Mouse (Mus musculus) liver, embryonic 16.5 days (tissue): ENCODE results near the gene Fxr1. TPM values are rescaled to one million over a fixed set of nuclear protein-coding genes. Genes with fewer than 3 reads are reported as not detected.

Source experiments
- ATAC-seq: fragments of 200-750 bp; cut with Nextera tagmentation; 2 replicates; pipeline ENCODE4 v1.8.0; 2017; ENCODE audit warnings: low read depth, mild to moderate bottlenecking, moderate number of reproducible peaks, moderate library complexity
- H3K27ac ChIP-seq: fragments of 300-500 bp; sonication (generic); 2 replicates; pipeline ENCODE4 v1.5.1; 2014; ENCODE audit warnings: mild to moderate bottlenecking, low read length
- H3K27me3 ChIP-seq: fragments of 300-500 bp; sonication (generic); 2 replicates; pipeline ENCODE4 v1.6.1; 2014; ENCODE audit warnings: low read depth, low read length, mixed read lengths; ENCODE audit not compliant: control insufficient read depth, insufficient read depth
- H3K36me3 ChIP-seq: fragments of 300-500 bp; sonication (generic); 2 replicates; pipeline ENCODE4 v1.6.1; 2014; ENCODE audit warnings: mild to moderate bottlenecking; ENCODE audit not compliant: control insufficient read depth, insufficient read depth
- H3K4me1 ChIP-seq: fragments of 300-500 bp; sonication (generic); 2 replicates; pipeline ENCODE4 v1.6.1; 2014; ENCODE audit warnings: low read depth, low read length, mixed read lengths; ENCODE audit not compliant: control insufficient read depth
- H3K4me2 ChIP-seq: fragments of 300-500 bp; sonication (generic); 2 replicates; pipeline ENCODE4 v1.6.1; 2014; ENCODE audit warnings: low read depth, low read length, mixed read lengths
- H3K4me3 ChIP-seq: fragments of 300-500 bp; sonication (generic); 2 replicates; pipeline ENCODE4 v1.5.1; 2014; ENCODE audit warnings: low read depth, mild to moderate bottlenecking, low read length
- H3K9ac ChIP-seq: fragments of 300-500 bp; sonication (generic); 2 replicates; pipeline ENCODE4 v1.6.1; 2014; ENCODE audit warnings: low read depth, low read length
- H3K9me3 ChIP-seq: fragments of 300-500 bp; sonication (generic); replicated peaks from 2 replicates; pipeline ENCODE4 v1.6.1; 2016; ENCODE audit warnings: low read length; ENCODE audit not compliant: control insufficient read depth
- WGBS: fragments of 180-500 bp; shearing (Covaris S2); extraction: QIAGEN DNeasy Blood & Tissue Kit; methylation state at CpG from one replicate; pipeline ENCODE4 v1.1.7; 2014; ENCODE audit not compliant: insufficient replicate concordance; 5-methylcytosine and 5-hydroxymethylcytosine counted together
- polyA plus RNA-seq: library from polyadenylated mRNA; unstranded; fragments of >200 nt; fragmentation: Nextera tagmentation; extraction: Ambion mirVana; gene quantifications from 2 replicates; pipeline ENCODE4 v1.2.1, GENCODE M21; 2015

Gene Fxr1
- polyA plus RNA-seq, 1 experiment from 2014 or later, result 21.0 TPM

DNA sequence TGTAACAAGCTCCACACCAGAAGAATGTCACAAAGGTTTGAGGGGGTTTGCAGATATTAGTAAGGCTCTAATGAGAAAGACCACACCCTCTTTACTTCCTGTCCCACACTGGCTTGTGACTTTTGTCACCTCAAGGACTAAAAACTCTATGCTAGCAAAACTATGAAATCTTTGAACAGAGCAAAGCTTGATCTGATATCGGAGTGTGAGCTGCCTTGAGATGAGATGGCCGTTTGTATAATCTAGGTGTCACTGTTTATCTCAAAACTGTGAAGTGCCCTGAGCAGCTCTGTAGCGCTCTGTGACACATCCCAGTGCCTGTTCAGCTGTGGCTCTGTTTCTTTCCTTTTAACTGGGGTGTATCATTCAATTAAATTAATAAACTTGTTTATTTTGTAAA, 15.9 kb upstream of the Fxr1 start:
- Histone ChIP-seq H3K27ac (no peak overlapping the region), H3K27me3 (no peaks in the 10 kb centered on the region), H3K9me3 (no peaks in the 10 kb centered on the region), H3K4me3 (no peak overlapping the region), H3K36me3 (no peaks in the 10 kb centered on the region), H3K4me2 (no peak overlapping the region), H3K4me1 (no peaks in the 10 kb centered on the region), H3K9ac (no peak overlapping the region)
- no peak for ATAC-seq
- WGBS, result 40% methylated on average over 3 of the region's 3 CpGs

DNA sequence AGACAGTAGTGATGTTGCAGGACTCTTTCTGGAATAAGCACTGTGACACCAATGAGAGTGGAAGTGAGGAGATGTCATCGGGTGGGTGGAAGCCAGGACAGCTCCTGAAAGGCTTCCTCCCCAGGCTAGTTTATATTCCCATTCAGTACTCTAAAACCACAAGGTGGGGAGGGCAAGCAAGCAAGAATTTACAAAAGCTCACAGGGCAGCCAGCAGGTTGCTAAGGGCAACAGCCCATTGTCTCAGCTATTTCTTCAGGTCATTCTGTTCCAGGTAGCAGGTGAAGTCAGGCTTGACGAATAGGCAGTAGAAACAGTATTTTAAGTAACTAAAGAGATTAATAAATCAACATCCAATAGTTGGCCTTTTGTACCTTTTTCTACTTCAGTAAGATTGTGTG, 13.4 kb upstream of the Fxr1 start:
- no peak for ATAC-seq
- no peak overlapping the region for H3K27ac ChIP-seq
- H3K36me3 ChIP-seq, result no peaks in the 10 kb centered on the region
- H3K9ac ChIP-seq, result no peak overlapping the region
- H3K9me3 ChIP-seq, result no peaks in the 10 kb centered on the region
- whole genome bisulfite sequencing, result 49% methylated on average over 2 of the region's 2 CpGs
- no peaks in the 10 kb centered on the region for H3K27me3 ChIP-seq
- H3K4me2 ChIP-seq, result no peak overlapping the region
- no peaks in the 10 kb centered on the region for H3K4me1 ChIP-seq
- H3K4me3 ChIP-seq, result no peak overlapping the region

DNA sequence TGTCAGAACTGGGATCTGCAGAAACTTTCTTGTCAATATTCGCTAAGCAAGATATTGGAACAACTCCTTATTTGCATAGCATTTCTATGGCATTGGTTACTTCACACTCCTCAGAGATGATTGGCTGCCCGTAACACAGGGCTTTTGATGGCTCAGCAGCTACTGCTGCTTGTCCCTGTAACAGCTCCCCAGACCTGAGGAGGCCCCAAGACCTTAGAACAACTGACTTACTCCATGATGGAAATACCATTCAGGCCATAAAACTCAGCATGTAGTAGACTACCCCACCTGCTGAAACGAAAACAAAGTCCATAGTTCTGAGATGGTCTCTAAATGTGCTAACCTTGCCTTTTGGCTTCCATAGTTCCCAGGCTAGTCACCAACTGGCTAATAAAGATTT, 12.9 kb upstream of the Fxr1 start:
- Histone ChIP-seq H3K4me3 (no peak overlapping the region), H3K4me1 (no peaks in the 10 kb centered on the region), H3K4me2 (no peak overlapping the region), H3K27me3 (no peaks in the 10 kb centered on the region), H3K27ac (no peak overlapping the region), H3K9ac (no peak overlapping the region), H3K9me3 (no peaks in the 10 kb centered on the region), H3K36me3 (no peaks in the 10 kb centered on the region)
- ATAC-seq, result no peak
- WGBS, result 59% methylated on average over 3 of the region's 3 CpGs

DNA sequence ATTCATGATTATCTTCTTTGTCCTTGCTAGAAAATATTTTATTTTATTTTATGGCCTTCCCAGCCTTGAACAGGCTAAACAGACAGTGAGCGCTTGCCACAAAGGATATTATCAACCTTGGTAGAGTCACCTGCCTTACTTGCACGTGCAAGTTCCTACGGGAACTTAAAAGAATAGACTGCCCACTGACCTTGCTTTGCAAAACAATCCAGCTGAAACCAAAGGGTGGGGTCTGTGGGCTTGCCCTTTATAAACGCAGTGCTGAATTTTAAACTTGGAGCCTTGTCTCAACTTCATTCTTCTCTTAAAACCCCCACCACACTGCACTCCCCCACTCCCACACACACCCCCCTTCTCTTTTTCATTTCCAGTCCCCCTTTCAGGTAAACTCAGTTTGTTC, 12.1 kb upstream of the Fxr1 start:
- H3K9ac ChIP-seq, result no peak overlapping the region
- no peaks in the 10 kb centered on the region for H3K27me3 ChIP-seq
- H3K4me1 ChIP-seq, result no peaks in the 10 kb centered on the region
- WGBS, result 62% methylated on average over 4 of the region's 4 CpGs
- no peaks in the 10 kb centered on the region for H3K36me3 ChIP-seq
- ATAC-seq, result no peak
- H3K4me3 ChIP-seq, result no peak overlapping the region
- H3K4me2 ChIP-seq, result no peak overlapping the region
- H3K27ac ChIP-seq, result no peak overlapping the region
- no peaks in the 10 kb centered on the region for H3K9me3 ChIP-seq

DNA sequence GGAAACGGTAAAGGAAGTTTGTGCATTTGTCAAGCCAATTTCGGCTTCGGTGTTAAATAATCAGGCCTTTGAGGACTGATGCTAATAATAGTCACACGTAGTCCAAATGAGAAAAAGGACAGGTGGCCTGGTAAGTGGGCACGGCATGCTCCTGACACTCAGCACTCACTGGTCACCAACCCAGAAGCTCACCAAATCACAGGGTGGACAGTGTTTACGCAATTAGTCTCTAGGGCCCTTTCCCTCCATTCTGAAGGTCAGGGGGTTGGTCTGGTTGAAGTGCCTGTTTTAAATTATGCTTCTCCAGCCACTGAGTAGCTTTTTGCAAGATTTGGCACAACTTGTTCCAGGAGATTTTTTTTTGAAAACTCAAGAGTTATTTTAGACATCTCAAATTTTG, 11.6 kb upstream of the Fxr1 start:
- Histone ChIP-seq H3K4me2 (no peak overlapping the region), H3K4me1 (no peaks in the 10 kb centered on the region), H3K9me3 (no peaks in the 10 kb centered on the region), H3K27ac (no peak overlapping the region), H3K27me3 (no peaks in the 10 kb centered on the region), H3K4me3 (no peak overlapping the region), H3K9ac (no peak overlapping the region), H3K36me3 (no peaks in the 10 kb centered on the region)
- no peak for ATAC-seq
- WGBS, result 69% methylated on average over 6 of the region's 6 CpGs

DNA sequence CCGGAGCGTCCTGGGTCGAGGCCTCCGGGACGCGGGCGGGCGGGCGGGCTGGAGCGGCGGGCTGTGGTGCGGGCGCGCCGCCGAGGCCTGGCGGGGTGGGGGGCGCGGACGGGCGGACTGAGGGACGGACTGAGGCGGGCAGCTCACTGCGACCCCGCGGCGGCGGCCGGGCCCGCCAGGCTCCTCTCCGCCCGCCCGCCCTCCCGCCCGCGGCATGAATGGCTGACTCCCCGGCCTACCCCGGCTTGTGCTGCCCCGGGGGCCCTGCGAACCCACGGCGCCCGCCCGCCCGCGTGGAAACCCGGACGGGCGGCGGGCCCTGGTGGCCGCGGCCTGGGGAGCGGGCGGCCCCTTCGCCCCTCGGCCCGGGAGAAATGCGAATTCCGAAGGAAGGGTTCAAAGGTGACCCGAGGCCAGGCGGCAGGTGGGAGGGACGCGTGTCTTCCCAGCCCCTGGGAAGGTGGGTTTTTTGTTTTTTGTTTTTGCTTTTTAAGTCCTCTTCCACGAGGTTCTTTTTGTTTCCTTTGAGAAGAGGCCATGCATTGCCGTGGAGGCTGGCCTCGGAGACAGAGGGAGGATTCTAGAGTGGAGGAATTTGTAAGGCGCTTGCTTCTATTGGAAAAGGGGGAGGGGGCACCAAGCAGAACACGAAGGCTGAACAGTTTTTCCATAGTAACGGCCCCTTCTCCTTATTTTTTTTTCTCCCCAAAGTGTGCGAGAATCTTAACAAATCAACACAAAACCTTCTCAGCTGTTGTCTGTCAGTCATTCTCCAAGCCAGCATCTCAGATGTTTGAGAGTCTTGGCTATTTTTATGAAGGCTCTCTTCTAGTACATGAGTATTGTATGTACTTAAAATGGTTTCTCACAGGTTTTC, 877 bp downstream of the Fxr1 start:
- Histone ChIP-seq H3K4me1 (peaks cover 16% of the 10 kb centered on the region), H3K27me3 (no peaks in the 10 kb centered on the region), H3K36me3 (no peaks in the 10 kb centered on the region), H3K27ac (peak overlapping the region; percentile 93), H3K9me3 (no peaks in the 10 kb centered on the region), H3K9ac (peak overlapping the region; percentile 100), H3K4me2 (peak overlapping the region; percentile 80), H3K4me3 (peak overlapping the region; percentile 83)
- no peak; the same call in 1 of the 2 replicates for ATAC-seq
- WGBS, result 0% methylated on average over 48 of the region's 70 CpGs

DNA sequence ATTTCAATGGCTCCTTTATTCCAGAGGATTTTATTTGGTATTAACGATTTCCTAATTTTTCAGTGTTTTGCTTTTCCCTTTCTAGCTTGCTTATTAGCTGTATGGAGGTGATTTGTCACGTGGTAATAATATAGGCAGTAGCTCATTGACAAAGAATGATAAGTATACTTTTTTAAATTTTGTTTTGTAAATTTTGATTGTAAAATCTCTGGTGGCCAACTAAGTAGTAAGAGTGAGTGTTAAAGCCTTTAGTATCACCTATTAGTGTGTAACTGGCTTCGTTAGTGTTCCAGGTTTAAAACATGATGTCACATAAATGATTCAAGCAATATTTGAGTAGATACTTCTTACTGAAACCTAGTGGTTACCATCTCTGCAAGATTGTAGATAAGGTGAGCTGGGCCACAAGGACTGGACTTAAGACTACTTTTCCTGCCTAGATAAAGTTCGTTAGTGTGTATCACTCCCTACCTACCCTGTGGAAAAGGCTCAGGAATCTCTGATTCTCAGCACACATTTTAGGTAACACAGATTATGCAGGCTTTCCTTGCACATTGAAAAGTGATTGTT, 1.6 kb downstream of the Fxr1 start:
- no peaks in the 10 kb centered on the region for H3K27me3 ChIP-seq
- 30% methylated on average over 4 of the region's 4 CpGs for WGBS
- H3K27ac ChIP-seq, result no peak overlapping the region
- peak overlapping the region; percentile 83 for H3K4me3 ChIP-seq
- peak overlapping the region; percentile 100; the same call in 1 of the 2 replicates for H3K9ac ChIP-seq
- H3K36me3 ChIP-seq, result no peaks in the 10 kb centered on the region
- H3K4me1 ChIP-seq, result peaks cover 16% of the 10 kb centered on the region
- H3K4me2 ChIP-seq, result peak overlapping the region; percentile 80
- H3K9me3 ChIP-seq, result no peaks in the 10 kb centered on the region
- ATAC-seq, result no peak

DNA sequence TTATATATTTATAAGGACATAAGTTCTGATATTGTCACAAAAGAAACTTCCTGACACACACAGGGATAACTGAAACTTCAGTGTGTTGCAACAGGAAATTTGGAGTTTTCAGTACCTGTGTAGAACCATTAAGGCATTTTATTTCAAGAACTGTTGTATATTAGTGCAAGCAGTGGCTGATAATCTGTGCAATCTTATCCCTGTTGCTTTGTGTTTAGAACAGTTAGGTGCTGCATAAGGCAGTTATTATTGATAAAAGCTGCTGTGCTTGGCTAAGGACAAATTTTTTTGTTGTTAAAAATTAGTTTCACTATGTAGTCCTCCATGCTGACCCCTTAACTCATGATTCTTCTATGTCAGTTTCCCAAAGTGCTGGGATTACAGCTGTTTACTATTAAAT, 9.2 kb downstream of the Fxr1 start:
- Histone ChIP-seq H3K4me3 (no peak overlapping the region), H3K9me3 (no peaks in the 10 kb centered on the region), H3K4me1 (peaks cover 7% of the 10 kb centered on the region), H3K36me3 (no peaks in the 10 kb centered on the region), H3K27me3 (no peaks in the 10 kb centered on the region), H3K4me2 (no peak overlapping the region), H3K27ac (no peak overlapping the region), H3K9ac (no peak overlapping the region)
- ATAC-seq, result no peak

DNA sequence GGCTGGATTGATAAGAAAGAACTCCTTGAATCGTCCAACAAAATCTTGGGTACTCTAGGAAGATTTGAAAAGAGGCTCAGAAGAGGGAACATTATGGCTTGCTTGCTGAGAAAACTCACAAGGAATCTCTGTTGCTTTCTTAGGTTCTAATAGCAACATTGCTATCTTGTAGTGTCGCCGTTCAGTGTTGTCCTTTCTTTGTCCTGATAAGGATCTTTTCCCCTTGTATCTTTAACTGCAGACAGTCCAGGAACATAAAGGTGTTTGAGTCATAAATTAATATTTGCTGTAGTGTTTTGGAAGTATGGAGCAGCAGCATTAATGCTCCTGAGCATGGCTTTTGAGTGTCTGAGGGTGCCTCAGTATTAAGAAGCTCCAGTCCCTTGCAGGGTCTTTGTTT, 10.9 kb downstream of the Fxr1 start:
- Histone ChIP-seq H3K9me3 (no peaks in the 10 kb centered on the region), H3K4me1 (peaks cover 12% of the 10 kb centered on the region), H3K4me2 (no peak overlapping the region), H3K4me3 (no peak overlapping the region), H3K36me3 (no peaks in the 10 kb centered on the region), H3K27ac (no peak overlapping the region), H3K9ac (no peak overlapping the region), H3K27me3 (no peaks in the 10 kb centered on the region)
- WGBS, result 25% methylated on average over 3 of the region's 3 CpGs
- ATAC-seq, result no peak
